Mouse (Mus musculus): ENCODE results near the gene Hnf4a.

DNA sequence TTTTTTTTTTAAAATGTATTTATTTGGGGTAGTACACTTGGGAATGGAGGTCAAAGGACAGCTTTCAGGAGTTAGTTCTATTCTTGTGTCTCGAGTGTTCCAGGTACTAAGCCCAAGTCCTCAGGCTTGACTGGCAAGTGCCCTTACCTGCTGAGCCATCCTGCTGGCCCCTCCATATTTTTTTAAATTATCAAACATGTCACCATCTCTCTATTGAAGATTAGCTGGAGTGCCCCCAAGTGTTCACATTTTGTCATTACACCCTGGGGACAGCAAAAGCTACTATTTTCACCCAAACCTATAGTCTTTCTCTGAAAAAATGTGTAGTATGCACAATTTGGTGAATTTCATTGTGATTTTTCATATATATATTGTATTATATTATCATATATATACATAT lies 85.5 kb downstream of the Hnf4a start:
- TF ChIP-seq POLR2A (IDR thresholded peaks at IDR 0.05; ENCODE audit: borderline replicate concordance, extremely low read depth, low read depth, low read length) (no peak), CTCF (IDR thresholded peaks at IDR 0.05; ENCODE audit: insufficient read depth, low read length) (no peak)

Data from lung, adult 2 months (tissue).